Mouse (Mus musculus): Measurements from ENCODE around the gene Lman2.

DNA sequence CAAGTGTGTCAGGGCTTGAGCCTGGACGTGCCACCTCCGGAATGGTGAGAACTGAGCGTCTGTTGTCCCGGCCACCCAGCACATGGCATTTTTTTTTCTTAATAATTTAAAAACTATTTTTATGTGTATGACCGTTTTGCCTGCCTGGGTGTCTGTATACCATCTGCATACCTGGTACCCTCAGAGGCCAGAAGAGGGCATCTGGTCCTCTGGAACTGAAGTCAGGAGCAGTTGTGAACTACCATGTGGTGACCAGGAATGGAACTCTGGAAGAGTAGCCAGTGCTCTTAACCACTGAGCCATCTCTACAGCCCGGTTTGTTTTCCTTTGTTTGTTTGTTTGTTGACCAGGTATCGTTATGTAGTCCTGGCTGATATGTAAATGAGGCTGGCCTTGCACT is 5.8 kb upstream of the Lman2 start:
- TF ChIP-seq CTCF (IDR thresholded peaks at IDR 0.05; ENCODE audit: extremely low read depth, insufficient read length, insufficient replicate concordance, low read depth, low read length) (peak; percentile 47; the same call in 1 of the 2 replicates), POLR2A (IDR thresholded peaks at IDR 0.05; ENCODE audit: low read depth, low read length) (no peak)
